Mouse (Mus musculus): ENCODE measurements around the gene Ugcg. TPM values are rescaled to one million over a fixed set of nuclear protein-coding genes. Genes with fewer than 3 reads are reported as not detected.

The Ugcg gene
- total and polyA plus RNA-seq, 3 experiments, result 30.8 to 45.4 TPM; not detected in 1

- H3K27me3 ChIP-seq (ENCODE audit: control insufficient read depth in 1 of 2, insufficient read depth in 2 of 2, low read length in 2 of 2), result no peaks in the 10 kb centered on the region
- no peaks in the 10 kb centered on the region for H3K9me3 ChIP-seq (replicated peaks; ENCODE audit: insufficient read depth, low read length)
- DNase-seq (ENCODE audit: low read depth, low spot score), result no peak
- H3K4me1 ChIP-seq (ENCODE audit: control insufficient read depth in 1 of 2, insufficient read depth in 2 of 2, low read length in 2 of 2), result peaks cover 27 to 40% of the 10 kb centered on the region in 2 experiments
- peaks cover 0 to 42% of the 10 kb centered on the region in 2 experiments; a peak in 2 of 4 replicates for H3K36me3 ChIP-seq (ENCODE audit: control insufficient read depth in 1 of 2, insufficient read depth in 2 of 2, low read length in 2 of 2)
- no peak overlapping the region for H3K27ac ChIP-seq (ENCODE audit: control insufficient read depth, low read depth, low read length)
- no peaks in the 10 kb centered on the region for H3K79me2 ChIP-seq (ENCODE audit: control insufficient read depth, insufficient read depth, low read length, poor library complexity)
- TF ChIP-seq BHLHE40 (IDR thresholded peaks at IDR 0.05; ENCODE audit: borderline replicate concordance, low read depth, low read length) (no peak), ZMIZ1 (IDR thresholded peaks at IDR 0.05; ENCODE audit: low read depth, low read length) (no peak), ZKSCAN1 (IDR thresholded peaks at IDR 0.05; ENCODE audit: low read depth, low read length) (no peak), POLR2AphosphoS5 (IDR thresholded peaks at IDR 0.05; ENCODE audit: borderline replicate concordance, low read depth, low read length) (no peak), ETS1 (IDR thresholded peaks at IDR 0.05; ENCODE audit: low read depth, low read length) (no peak), HCFC1 (IDR thresholded peaks at IDR 0.05; ENCODE audit: low read depth, low read length) (no peak), RCOR1 (IDR thresholded peaks at IDR 0.05; ENCODE audit: low read depth, low read length) (no peak), NRF1 (IDR thresholded peaks at IDR 0.05; ENCODE audit: insufficient read depth, low read depth, low read length, poor library complexity, severe bottlenecking) (no peak)
- H3K4me3 ChIP-seq (ENCODE audit: control insufficient read depth in 1 of 2, insufficient read depth in 1 of 2, low read depth in 2 of 2, low read length in 2 of 2), result no peak overlapping the region
- H3K9ac ChIP-seq (ENCODE audit: control insufficient read depth, low read depth, low read length, poor library complexity, severe bottlenecking), result no peak overlapping the region
Measured at GRCm38 (mm10) chr4:59242221-59242620, 53.2 kb downstream of the Ugcg start.

DNA sequence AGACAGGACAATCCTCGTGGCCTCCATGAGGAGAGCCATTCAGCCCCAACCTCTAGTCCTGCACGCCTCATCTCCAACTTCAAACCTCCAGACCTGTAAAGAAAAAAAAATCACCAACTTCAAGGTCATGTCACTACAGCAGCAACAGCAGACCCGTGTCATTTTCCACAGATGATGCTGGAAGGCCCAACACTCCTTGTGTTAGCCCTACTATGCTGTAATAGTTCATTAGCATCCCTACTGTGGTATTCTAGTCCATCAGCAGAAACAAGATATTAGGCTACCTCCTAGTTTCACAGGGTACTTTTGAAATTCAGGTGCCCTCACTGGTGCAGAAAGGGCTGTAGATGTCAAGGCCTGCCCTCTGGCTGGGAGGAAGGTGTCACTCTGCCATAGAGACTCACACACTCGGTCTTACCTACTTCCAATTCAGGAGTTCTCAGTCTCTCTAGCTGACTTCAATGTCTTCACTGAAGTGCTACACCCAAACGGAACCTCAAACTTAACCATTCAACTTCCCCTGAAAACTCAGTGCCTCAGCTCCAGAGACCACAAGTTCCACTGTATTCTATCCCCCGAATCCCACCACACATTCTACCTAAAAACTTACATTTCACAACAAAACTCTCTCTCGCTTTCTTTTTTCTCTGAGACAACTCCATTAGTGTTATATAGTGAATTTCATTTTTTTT is 54.9 kb downstream of the Ugcg start:
- H3K9me3 ChIP-seq (replicated peaks; ENCODE audit: insufficient read depth, low read length), result no peaks in the 10 kb centered on the region
- H3K27me3 ChIP-seq (ENCODE audit: control insufficient read depth in 1 of 2, insufficient read depth in 2 of 2, low read length in 2 of 2), result no peaks in the 10 kb centered on the region
- peak overlapping the region; percentile 93 for H3K27ac ChIP-seq (ENCODE audit: control insufficient read depth, low read depth, low read length)
- H3K9ac ChIP-seq (ENCODE audit: control insufficient read depth, low read depth, low read length, poor library complexity, severe bottlenecking), result peak overlapping the region; percentile 20; the same call in 1 of the 2 replicates
- peak; percentile 89 for TF ChIP-seq ZKSCAN1 (IDR thresholded peaks at IDR 0.05; ENCODE audit: low read depth, low read length)
- no peak for TF ChIP-seq TBP (IDR thresholded peaks at IDR 0.05; ENCODE audit: low read depth, low read length)
- peak; percentile 69 for DNase-seq (ENCODE audit: low read depth, low spot score)
- peaks cover 38 to 41% of the 10 kb centered on the region in 2 experiments for H3K4me1 ChIP-seq (ENCODE audit: control insufficient read depth in 1 of 2, insufficient read depth in 2 of 2, low read length in 2 of 2)
- H3K4me3 ChIP-seq (ENCODE audit: control insufficient read depth in 1 of 2, insufficient read depth in 1 of 2, low read depth in 2 of 2, low read length in 2 of 2), result no peak overlapping the region
- peaks cover 0 to 49% of the 10 kb centered on the region in 2 experiments; a peak in 2 of 4 replicates for H3K36me3 ChIP-seq (ENCODE audit: control insufficient read depth in 1 of 2, insufficient read depth in 2 of 2, low read length in 2 of 2)
- no peaks in the 10 kb centered on the region for H3K79me2 ChIP-seq (ENCODE audit: control insufficient read depth, insufficient read depth, low read length, poor library complexity)

GRCm38 (mm10) chr4:59244791-59245555 is 55.9 kb downstream of the Ugcg start:
- peak; percentile 75 for DNase-seq (ENCODE audit: low read depth, low spot score)
- H3K4me3 ChIP-seq (ENCODE audit: control insufficient read depth in 1 of 2, insufficient read depth in 1 of 2, low read depth in 2 of 2, low read length in 2 of 2), result peak overlapping the region; percentile 49 to 73
- H3K9ac ChIP-seq (ENCODE audit: control insufficient read depth, low read depth, low read length, poor library complexity, severe bottlenecking), result peak overlapping the region; percentile 58
- H3K27me3 ChIP-seq (ENCODE audit: control insufficient read depth in 1 of 2, insufficient read depth in 2 of 2, low read length in 2 of 2), result no peaks in the 10 kb centered on the region
- peaks cover 0 to 46% of the 10 kb centered on the region in 2 experiments; a peak in 2 of 4 replicates for H3K36me3 ChIP-seq (ENCODE audit: control insufficient read depth in 1 of 2, insufficient read depth in 2 of 2, low read length in 2 of 2)
- H3K27ac ChIP-seq (ENCODE audit: control insufficient read depth, low read depth, low read length), result peak overlapping the region; percentile 93
- no peaks in the 10 kb centered on the region for H3K79me2 ChIP-seq (ENCODE audit: control insufficient read depth, insufficient read depth, low read length, poor library complexity)
- peaks cover 34 to 36% of the 10 kb centered on the region in 2 experiments for H3K4me1 ChIP-seq (ENCODE audit: control insufficient read depth in 1 of 2, insufficient read depth in 2 of 2, low read length in 2 of 2)
- H3K9me3 ChIP-seq (replicated peaks; ENCODE audit: insufficient read depth, low read length), result no peaks in the 10 kb centered on the region
- TF ChIP-seq USF1 (IDR thresholded peaks at IDR 0.05; ENCODE audit: low read depth, low read length) (no peak), GABPA (IDR thresholded peaks at IDR 0.05; ENCODE audit: low read depth, low read length) (no peak), JUND (IDR thresholded peaks at IDR 0.05; ENCODE audit: low read depth, low read length) (no peak), HCFC1 (IDR thresholded peaks at IDR 0.05; ENCODE audit: low read depth, low read length) (no peak), UBTF (IDR thresholded peaks at IDR 0.05; ENCODE audit: borderline replicate concordance, insufficient read depth, low read depth, low read length) (no peak), MEF2A (IDR thresholded peaks at IDR 0.05; ENCODE audit: extremely low read depth, insufficient replicate concordance, low read depth, low read length, poor library complexity, severe bottlenecking) (no peak), CTCF (IDR thresholded peaks at IDR 0.05 in 2 of 3, conservative IDR thresholded peaks at IDR 0.05 in 1 of 3; ENCODE audit: control insufficient read depth in 1 of 3, insufficient read depth in 1 of 3, low read depth in 2 of 3, low read length in 3 of 3, poor library complexity in 1 of 3, severe bottlenecking in 1 of 3) (no peak), MXI1 (IDR thresholded peaks at IDR 0.05; ENCODE audit: low read depth, low read length) (no peak), ZMIZ1 (IDR thresholded peaks at IDR 0.05; ENCODE audit: low read depth, low read length) (peak; percentile 63; the same call in 1 of the 2 replicates), TAL1 (IDR thresholded peaks at IDR 0.05; ENCODE audit: low read length) (peak; percentile 41), NRF1 (IDR thresholded peaks at IDR 0.05; ENCODE audit: insufficient read depth, low read depth, low read length, poor library complexity, severe bottlenecking) (no peak), POLR2AphosphoS5 (IDR thresholded peaks at IDR 0.05; ENCODE audit: borderline replicate concordance, low read depth, low read length) (no peak), GATA1 (IDR thresholded peaks at IDR 0.05; ENCODE audit: low read depth, low read length) (peak; percentile 92), CHD1 (IDR thresholded peaks at IDR 0.05; ENCODE audit: low read depth, low read length) (0 out of 2 replicates have a peak, but pooled peaks have one; percentile 50), EP300 (IDR thresholded peaks at IDR 0.05; ENCODE audit: low read depth in 1 of 2, low read length in 2 of 2) (peak; percentile 82 to 92), ETS1 (IDR thresholded peaks at IDR 0.05; ENCODE audit: low read depth, low read length) (peak; percentile 94)
